Mouse (Mus musculus) kidney, adult 9 months (tissue): ENCODE data around the gene Agtrap.

Experiments
- DNase-seq: peaks from one replicate; pipeline ENCODE4 v3.0.0; 2022

Gene Agtrap

GRCm38 (mm10) chr4:148101801-148102527 lies 14.1 kb upstream of the Agtrap start:
- peak; percentile 49 for DNase-seq

DNA sequence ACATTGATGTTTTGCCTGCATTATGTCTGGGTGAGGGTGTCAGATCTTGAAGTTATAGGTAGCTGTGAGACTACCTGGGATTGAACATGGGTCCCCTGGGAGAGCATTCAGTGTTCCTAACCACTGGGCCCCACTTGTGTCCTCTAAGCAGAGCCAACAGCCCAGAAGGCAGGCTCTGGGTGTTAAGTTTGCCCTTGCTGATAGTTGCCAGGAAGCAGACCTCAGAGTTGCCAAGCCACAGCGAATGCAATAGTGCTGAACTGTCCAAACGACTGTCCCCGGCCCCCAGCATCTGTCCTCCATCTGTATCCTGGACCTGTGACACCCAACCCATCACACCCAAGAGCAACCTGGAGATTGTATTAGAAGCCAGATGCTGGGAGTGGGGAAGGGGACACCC lies 10.8 kb upstream of the Agtrap start:
- no peak for DNase-seq

GRCm38 (mm10) chr4:148097936-148098335 lies 10.1 kb upstream of the Agtrap start:
- DNase-seq, result no peak

DNA sequence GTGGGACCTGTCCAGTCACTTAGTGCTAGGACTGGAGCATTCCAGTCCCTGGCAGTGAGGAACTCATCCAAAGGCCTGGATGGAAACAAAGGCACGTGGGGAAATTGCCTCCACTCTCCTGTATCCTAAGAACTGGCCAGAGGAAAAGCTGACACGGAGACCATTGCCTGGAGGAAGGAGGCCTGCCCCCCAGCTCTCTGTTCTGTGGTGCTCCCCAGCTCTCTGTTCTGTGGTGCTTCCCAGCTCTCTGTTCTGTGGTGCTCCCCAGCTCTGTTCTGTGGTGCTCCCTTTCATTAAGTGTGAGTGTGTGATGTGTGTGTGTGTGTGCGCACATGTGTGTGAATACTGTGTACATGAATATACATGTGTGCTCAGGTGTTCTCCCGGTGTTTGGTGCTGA lies 7.2 kb upstream of the Agtrap start:
- no peak for DNase-seq

- no peak for DNase-seq
Measured at GRCm38 (mm10) chr4:148094161-148094560, 6.3 kb upstream of the Agtrap start.

DNA sequence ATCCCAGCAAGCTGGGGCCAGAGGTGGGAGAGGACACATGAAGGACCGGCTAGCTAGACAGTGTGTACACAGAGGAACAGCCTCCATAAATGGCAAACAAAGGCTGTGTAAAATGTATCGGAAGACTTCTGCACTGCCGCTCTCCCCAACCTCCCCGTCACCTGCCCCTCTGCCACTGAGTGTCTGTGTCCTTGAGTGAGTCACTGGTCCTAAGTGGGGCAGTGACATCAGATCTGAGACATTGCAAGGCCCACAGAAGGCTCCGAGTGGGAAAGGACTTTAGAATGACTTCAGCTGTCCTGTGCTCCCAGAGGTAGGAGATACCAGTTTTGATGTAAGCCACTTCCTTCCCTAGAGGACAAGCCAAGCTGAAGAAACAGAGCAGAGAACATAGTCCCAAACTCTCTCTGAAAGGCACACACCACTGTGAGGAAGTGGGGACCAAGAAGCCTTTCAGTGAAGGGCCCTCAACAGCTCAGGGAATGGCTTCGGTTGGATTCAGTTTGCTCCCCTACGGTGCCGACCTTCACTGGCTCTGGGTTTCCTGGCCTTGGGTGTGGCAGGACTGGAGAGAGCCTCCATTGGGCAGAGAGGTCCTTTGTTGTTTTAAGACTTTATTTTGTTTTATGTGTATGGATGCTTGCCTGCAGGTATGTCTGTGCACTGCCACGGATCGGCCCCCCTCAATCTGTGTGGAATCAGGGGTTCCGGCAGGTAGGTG lies 4.9 kb upstream of the Agtrap start:
- DNase-seq, result no peak

DNA sequence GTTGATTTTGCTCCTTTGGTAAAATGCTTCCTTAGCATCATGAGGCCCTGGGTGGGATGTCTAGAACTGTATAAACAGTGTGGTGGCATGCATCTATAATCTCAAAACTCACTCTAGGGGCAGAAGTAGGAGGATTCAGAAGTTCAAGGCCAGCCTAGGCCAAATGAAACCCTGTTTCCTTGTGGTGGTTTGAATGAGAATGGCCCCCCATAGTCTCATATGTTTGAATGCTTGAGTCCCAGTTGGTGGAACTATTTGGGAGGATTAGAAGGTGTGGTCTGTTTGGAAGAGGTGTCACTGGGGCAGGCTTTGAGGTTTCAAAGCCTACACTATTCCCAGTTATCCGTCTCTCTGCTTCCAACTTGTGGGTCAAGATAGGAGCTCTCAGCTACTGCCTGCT lies 3.4 kb upstream of the Agtrap start:
- no peak for DNase-seq

DNA sequence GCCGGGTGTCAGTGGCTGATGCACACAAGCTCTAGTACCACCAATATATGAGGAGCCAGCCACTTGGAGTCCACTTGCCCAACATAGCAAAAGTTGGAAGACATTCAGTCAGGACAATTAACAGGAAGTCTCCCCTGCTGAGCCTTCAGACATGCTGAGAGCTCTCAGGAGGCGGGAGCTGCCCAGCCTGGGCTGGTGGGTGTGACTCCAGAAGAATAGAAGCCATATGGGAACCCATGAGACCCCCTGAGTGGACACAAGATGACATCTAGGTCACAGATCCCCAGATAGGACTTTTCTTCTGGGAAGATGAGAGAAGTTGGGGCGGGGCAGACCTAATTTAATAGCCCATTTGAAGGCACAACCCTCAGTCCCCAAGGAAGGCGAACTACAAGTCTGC lies 1.3 kb upstream of the Agtrap start:
- no peak for DNase-seq

DNA sequence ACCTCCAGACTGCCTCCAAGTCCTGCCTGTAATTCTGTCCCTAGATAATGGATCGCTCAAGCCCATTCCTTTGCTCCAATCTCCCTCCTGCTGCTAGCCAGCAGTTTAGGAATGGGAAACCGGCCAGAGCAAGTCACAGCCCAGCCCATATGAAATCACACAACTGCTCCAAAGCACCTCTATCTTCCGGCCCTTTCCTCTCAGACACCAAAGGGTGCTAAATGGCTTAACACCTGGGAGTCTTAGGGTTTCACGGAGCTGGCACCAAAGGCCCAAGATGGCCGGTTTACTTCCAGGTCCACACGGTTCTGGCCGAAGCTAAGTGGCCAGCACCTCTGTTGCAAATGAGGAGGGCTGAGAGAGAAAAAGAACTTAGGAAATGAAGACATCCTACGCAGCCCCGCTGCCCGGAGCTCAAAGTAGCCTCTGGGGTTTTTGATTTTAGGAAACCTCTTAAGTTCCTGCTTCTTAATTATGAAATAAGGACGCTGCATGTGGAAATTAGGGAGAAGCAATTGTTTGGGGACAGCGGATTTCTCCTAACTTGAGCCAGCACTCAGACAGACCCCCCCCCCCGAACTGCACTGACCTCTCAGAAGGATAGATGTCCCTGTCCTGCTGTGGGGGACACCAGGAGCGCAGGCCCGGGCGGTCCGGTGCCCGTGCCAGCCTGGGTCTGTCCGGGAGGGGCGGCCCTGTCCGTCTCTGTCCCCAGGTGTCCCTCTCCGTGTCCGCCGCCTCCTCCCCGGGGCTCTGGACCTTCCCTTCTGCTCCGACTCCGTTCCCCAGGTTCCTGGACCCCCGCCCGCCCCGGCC lies 532 bp downstream of the Agtrap start:
- peak; percentile 62 for DNase-seq

- DNase-seq, result no peak
Measured at GRCm38 (mm10) chr4:148085907-148086305, 1.9 kb downstream of the Agtrap start.

DNA sequence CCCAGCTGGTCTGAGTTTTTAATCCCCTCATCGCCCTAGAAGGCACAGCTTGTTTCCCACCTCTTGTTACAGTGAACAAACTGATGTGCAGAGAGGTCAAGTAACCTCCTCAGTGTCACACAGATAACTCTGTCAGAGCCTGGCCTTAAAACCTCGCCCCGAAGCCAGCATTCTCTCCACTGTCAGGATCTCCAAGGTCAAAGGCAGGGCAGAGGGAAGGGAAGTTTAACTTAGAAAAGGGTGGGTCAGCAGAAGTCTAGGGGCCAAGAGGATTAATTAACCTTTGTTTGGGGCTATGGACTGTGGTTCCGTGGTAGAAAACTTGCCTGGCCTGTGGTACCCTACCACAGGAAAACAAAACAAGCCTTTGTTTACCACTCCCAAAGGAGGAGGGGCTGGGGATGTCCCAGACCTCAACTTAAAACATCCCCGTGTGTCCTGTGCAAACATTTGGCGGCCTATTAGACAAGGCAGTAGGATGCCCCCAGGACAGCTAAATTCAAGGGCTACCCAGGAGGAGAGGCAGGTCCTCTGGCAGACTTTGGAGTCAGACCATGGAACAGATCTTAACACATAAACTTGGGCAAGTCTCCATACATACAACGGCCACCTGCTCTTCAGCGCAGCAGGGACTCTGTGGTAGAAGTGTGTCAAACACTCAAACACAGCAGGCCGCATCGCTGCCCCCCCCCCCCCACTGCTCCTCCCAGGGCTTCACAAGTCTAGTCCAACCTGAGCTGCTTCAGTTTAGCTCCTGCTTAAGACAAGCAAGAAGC lies 2.5 kb downstream of the Agtrap start:
- peak; percentile 61 for DNase-seq

GRCm38 (mm10) chr4:148084261-148084714 lies 3.5 kb downstream of the Agtrap start:
- peak; percentile 60 for DNase-seq

GRCm38 (mm10) chr4:148083176-148083899 lies 4.5 kb downstream of the Agtrap start:
- DNase-seq, result peak; percentile 56

DNA sequence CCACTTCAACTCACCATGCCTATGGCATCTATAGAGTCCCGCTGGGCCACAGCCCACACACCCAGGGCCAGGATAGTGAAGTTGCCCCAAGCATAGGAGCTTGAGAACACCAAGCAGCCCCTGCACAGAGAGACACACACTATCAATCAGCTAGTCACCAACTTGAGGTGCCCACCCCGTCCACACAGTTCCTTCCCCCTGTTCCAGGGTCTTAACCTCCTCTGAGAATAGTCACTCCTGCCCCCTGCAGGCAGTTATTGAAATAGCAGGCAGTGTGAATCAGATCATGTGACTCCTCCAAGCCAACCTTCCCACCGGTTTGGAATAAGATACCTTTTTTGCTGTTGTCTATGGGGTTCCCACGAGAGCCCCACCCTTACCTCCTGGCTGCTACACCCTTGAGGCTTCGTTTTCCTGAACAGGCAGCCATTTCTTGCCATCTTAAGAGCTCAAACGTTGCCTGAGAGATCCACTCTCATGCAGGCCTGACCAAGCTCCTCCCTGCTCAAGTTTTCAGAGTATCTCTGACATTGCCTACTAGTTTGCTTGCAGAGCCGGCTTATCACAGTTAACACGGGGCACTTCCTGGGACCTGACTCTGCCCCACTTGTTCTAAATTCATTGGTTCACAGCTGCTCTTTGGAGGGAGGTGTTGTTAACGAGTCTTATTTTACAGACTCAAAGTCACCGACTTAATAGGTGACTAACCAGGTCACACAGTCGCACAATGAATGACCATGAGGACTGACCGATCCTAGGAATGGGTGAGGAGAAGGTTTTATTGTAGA lies 5.4 kb downstream of the Agtrap start:
- peak; percentile 75 for DNase-seq

GRCm38 (mm10) chr4:148081201-148081600 lies 6.6 kb downstream of the Agtrap start:
- DNase-seq, result no peak

DNA sequence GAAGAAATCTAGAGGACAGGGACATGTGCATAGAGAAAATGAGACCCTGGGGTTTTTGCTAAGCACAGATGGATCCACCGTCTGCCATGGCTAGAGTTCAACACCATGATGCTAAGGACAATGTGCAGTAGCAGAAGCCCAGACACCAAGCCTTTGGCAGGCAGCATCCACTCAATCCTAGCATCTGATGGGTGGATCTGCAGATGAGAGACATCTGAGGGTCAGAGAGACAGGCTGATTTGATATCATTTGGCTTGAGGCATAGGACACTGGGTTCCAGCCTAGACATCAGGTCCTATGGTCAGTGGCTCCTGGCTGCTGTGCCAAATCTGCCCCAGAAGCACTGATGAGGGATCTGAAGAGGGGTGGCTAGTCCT lies 7.2 kb downstream of the Agtrap start:
- DNase-seq, result no peak

DNA sequence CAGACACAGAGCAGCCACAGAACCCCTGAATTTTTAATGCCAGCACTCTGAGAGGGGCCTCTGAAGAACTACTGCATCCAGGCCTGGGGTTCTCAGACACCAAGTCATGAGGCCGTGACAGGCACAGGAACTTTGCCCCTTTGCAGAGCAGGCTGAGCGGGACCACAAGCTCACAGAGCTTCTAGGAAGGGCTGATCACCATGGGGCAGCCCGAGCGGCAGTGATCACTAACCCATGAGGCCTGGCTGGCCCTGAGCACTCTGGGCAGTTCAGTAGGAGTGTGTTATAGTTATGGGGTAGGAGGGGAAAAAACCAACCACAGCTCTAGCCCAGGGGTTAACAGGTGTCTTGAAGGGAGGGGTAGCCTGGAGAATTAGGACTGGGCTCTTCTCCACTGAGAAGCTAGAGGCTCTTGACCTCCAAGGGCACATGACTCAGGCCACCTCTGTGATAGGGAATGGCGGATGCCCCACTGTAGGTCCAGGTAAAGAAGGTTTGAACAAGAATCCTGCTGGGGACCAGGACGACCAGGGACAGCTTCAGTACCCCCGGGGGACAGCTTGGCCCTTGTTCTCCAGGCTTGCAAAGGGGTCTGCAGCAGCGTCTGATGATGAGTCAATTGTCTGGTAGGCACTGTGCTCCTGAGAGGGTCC lies 7.8 kb downstream of the Agtrap start:
- peak; percentile 69 for DNase-seq

DNA sequence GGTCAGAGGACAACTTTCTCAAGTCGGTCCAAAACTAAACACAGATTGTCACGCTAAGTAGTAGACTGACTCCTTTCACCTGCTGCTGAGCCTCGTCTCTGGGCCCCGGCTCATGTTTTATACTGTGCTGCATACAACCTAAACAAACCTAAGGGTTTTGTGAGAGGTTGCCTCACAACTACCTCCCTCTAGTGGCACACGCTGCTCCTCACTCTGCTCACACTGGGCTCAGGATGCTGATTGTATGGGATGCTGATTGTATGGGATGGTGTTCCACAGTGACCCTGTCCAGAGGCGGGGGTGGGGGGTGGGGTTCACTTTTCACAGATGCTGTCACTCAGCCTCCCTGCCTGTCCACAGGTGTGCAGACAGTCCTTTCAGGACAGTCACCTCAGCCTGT lies 8.6 kb downstream of the Agtrap start:
- no peak for DNase-seq

DNA sequence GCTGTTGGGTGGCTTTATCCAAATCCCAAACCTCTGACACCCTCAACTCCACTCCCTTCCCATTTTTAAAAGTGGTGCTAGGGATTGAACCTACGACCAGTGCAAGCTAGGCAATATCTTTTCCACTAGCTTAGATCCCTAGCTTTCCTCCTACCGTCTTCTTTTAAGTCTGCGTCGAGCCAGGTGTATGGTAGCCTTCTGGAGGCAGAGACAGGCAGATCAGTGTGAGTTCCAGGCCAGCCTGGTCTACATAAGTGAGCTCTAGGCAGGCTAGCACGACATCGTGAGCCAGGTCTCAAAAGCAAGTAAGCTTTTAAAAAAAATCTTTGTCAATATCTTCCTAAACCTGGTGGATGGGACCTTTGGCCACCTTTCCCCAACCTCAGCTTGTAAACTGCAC lies 11.9 kb downstream of the Agtrap start:
- no peak for DNase-seq

- peak; percentile 78 for DNase-seq
Measured at GRCm38 (mm10) chr4:148075259-148075658, 12.6 kb downstream of the Agtrap start.
